8 mouse cellular contexts compared by ENCODE assay signal in the genomic region with DNA sequence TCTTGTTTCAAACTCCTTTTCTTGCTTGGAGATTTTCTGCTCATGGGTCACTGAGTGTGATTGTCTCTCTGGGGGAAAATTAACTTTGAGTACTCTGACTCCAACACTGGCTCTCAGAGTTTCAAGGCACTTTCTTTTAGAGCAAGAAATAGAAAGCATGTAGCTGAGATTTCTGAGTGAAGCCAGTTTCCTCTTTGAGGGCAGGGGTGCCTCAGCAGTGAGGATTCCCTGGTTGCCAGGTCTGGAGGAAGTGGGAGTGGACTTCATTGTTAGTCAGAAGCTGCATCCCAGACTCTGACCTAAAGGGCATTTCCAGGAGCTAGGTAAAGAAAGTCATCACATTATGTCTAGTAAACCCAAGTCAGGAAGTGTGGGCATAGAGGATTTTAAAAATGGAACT. TPM values are rescaled to one million over a fixed set of nuclear protein-coding genes. Genes with fewer than 3 reads are reported as not detected.
DNase-seq lines count a peak whose midpoint lies in the region; ATAC-seq and TF ChIP-seq lines count a peak whose summit lies in the region.

No protein-coding gene starts in this region.

- DNase-seq in adrenal gland, postnatal 14 days, result peak; percentile 39
- no peak for DNase-seq in adrenal gland, adult 18-20 months (ENCODE audit: low spot score in 2 of 2)
- peak; percentile 53 for DNase-seq in lung, postnatal 0 days (ENCODE audit: low spot score)
- DNase-seq in lung, adult 2 months, result no peak
- no peak for DNase-seq in natural killer cell, adult 2 months (ENCODE audit: low spot score in 2 of 2)
- DNase-seq in left cerebral cortex, postnatal 36 days (ENCODE audit: low spot score in 2 of 2), result no peak

- peaks cover 16% of the 10 kb centered on the region; the same call in 1 of the 2 replicates for H3K4me1 ChIP-seq in lung, postnatal 0 days (ENCODE audit: insufficient read depth, low read depth, low read length)
- H3K4me1 ChIP-seq in lung, adult 2 months (ENCODE audit: control insufficient read depth, insufficient read depth, low read length), result peaks cover 15% of the 10 kb centered on the region
- H3K4me1 ChIP-seq in kidney, embryonic 15.5 days, result peaks cover 44% of the 10 kb centered on the region
- 0 out of 2 replicates have a peak, but pooled peaks cover 10% of the 10 kb centered on the region for H3K4me1 ChIP-seq in neural tube, embryonic 13.5 days (replicated peaks)

- no peak for ATAC-seq in lung, postnatal 0 days
- ATAC-seq in kidney, embryonic 15.5 days (replicated peaks; ENCODE audit: low FRiP score), result no peak
- no peak for ATAC-seq in neural tube, embryonic 13.5 days (ENCODE audit: low read depth)

- no peaks in the 10 kb centered on the region for H3K9me3 ChIP-seq in lung, postnatal 0 days (ENCODE audit: low read length)
- H3K9me3 ChIP-seq in kidney, embryonic 15.5 days (replicated peaks), result no peaks in the 10 kb centered on the region
- no peaks in the 10 kb centered on the region for H3K9me3 ChIP-seq in neural tube, embryonic 13.5 days

- peak overlapping the region; percentile 37 for H3K4me2 ChIP-seq in lung, postnatal 0 days (replicated peaks; ENCODE audit: low read depth, low read length)
- H3K4me2 ChIP-seq in kidney, embryonic 15.5 days, result peak overlapping the region; percentile 80
- H3K4me2 ChIP-seq in neural tube, embryonic 13.5 days, result peak overlapping the region; percentile 81

- TF ChIP-seq POLR2A in lung, adult 2 months (IDR thresholded peaks at IDR 0.05; ENCODE audit: borderline replicate concordance, extremely low read depth, low read depth, low read length), result no peak

- no peak overlapping the region for H3K4me3 ChIP-seq in lung, postnatal 0 days (ENCODE audit: low read depth, low read length)
- H3K4me3 ChIP-seq in lung, adult 2 months (replicated peaks; ENCODE audit: extremely low read depth, low read depth, low read length), result no peak overlapping the region
- peak overlapping the region; percentile 25 for H3K4me3 ChIP-seq in kidney, embryonic 15.5 days (replicated peaks)
- no peak overlapping the region for H3K4me3 ChIP-seq in neural tube, embryonic 13.5 days

- intact Hi-C loops in left cerebral cortex, postnatal 36 days (cut with DNase I), result no loop called here

- no peak overlapping the region for H3K9ac ChIP-seq in lung, postnatal 0 days (replicated peaks; ENCODE audit: low read depth)
- peak overlapping the region; percentile 27; the same call in 1 of the 2 replicates for H3K9ac ChIP-seq in kidney, embryonic 15.5 days
- H3K9ac ChIP-seq in neural tube, embryonic 13.5 days, result 0 out of 2 replicates have a peak overlapping the region, but pooled peaks have one; percentile 8

- TF ChIP-seq EP300 in lung, postnatal 0 days (IDR thresholded peaks at IDR 0.05), result 0 out of 2 replicates have a peak, but pooled peaks have one; percentile 17

- H3K27me3 ChIP-seq in lung, postnatal 0 days (replicated peaks; ENCODE audit: insufficient read depth, low read length), result no peaks in the 10 kb centered on the region
- no peaks in the 10 kb centered on the region for H3K27me3 ChIP-seq in kidney, embryonic 15.5 days
- H3K27me3 ChIP-seq in neural tube, embryonic 13.5 days, result peaks cover 68% of the 10 kb centered on the region

- peak overlapping the region; percentile 6; the same call in 1 of the 2 replicates for H3K27ac ChIP-seq in lung, postnatal 0 days (ENCODE audit: low read length)
- peak overlapping the region; percentile 75 for H3K27ac ChIP-seq in kidney, embryonic 15.5 days
- no peak overlapping the region for H3K27ac ChIP-seq in neural tube, embryonic 13.5 days (replicated peaks)

- no peak for TF ChIP-seq CTCF in lung, postnatal 0 days (IDR thresholded peaks at IDR 0.05)
- no peak for TF ChIP-seq CTCF in lung, adult 2 months (IDR thresholded peaks at IDR 0.05; ENCODE audit: insufficient read depth, low read length)

- H3K36me3 ChIP-seq in lung, postnatal 0 days (ENCODE audit: insufficient read depth, low read length), result no peaks in the 10 kb centered on the region
- no peaks in the 10 kb centered on the region; the same call in 1 of the 2 replicates for H3K36me3 ChIP-seq in kidney, embryonic 15.5 days
- H3K36me3 ChIP-seq in neural tube, embryonic 13.5 days, result no peaks in the 10 kb centered on the region

RNA-seq across cellular contexts. Expression of gene Ppfibp1, which starts 2.3 kb away (rescaled TPM):
- 83.0 and 102 TPM in 2 replicates for total RNA-seq in adrenal gland, postnatal 14 days (2021)
- 10 to 100 TPM; 72.0 to 88.3 TPM for total RNA-seq in adrenal gland, adult 18-20 months (2021)
- 50.5 and 53.5 TPM in 2 replicates for polyA plus RNA-seq in lung, postnatal 0 days (2015; fragmentation: Nextera tagmentation; extraction: Ambion mirVana)
- polyA plus RNA-seq in lung, adult 2 months (2012; rRNA removed), result 26.1 and 35.1 TPM in 2 replicates
- 68.3 and 73.6 TPM in 2 replicates for polyA plus RNA-seq in kidney, embryonic 15.5 days (2015; fragmentation: Nextera tagmentation; extraction: Ambion mirVana)
- 15.2 and 17.7 TPM in 2 replicates for polyA plus RNA-seq in neural tube, embryonic 13.5 days (2015; fragmentation: Nextera tagmentation; extraction: Ambion mirVana)
- total RNA-seq in left cerebral cortex, postnatal 36 days (2021), result 10 to 100 TPM; 47.8 to 63.8 TPM

RNA-seq across cellular contexts. Expression of gene Smco2, which starts 40.7 kb away (rescaled TPM):
- total RNA-seq in adrenal gland, postnatal 14 days (2021), result not detected in 2 replicates
- not detected for total RNA-seq in adrenal gland, adult 18-20 months (2021)
- polyA plus RNA-seq in lung, postnatal 0 days (2015; fragmentation: Nextera tagmentation; extraction: Ambion mirVana), result not detected in 2 replicates
- polyA plus RNA-seq in lung, adult 2 months (2012; rRNA removed), result 0.12 TPM in 1 of 2 replicates, not detected in the other
- polyA plus RNA-seq in kidney, embryonic 15.5 days (2015; fragmentation: Nextera tagmentation; extraction: Ambion mirVana), result not detected in 2 replicates
- polyA plus RNA-seq in neural tube, embryonic 13.5 days (2015; fragmentation: Nextera tagmentation; extraction: Ambion mirVana), result not detected in 2 replicates
- total RNA-seq in left cerebral cortex, postnatal 36 days (2021), result not detected

Comparison
In these comparisons a context has a peak if more than half of its experiments do, and no peak if none do; other contexts are left out.
1. DNase-seq: peak in adrenal gland, postnatal 14 days (single experiment) and lung, postnatal 0 days (single experiment); none in adrenal gland, adult 18-20 months (0 of 2), lung, adult 2 months (single experiment), natural killer cell, adult 2 months (0 of 2) and left cerebral cortex, postnatal 36 days (0 of 2).
2. Peak in every context shown above with its lines, with median percentiles within 50 percentile points of each other: H3K4me2 ChIP-seq.